In the genomic region with DNA sequence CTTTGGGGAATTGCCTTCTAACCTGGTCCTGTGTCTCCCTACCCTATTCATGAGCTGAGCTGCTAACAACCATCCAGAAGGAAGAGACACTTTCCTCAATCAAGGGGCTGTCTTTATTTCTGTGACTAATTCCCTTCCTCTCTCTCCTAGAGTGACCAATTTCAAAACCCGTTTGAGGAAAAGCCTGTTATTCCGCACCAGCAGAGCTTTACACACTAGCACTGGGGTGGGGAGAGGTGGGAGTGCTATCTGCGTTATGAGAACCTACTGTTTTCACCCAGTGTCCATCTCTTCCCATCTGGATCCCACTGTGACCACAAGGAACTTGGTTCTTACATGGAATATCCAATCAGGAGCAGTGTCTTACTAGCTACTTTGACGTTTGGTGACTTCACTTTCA, we compare ENCODE assay signal across 39 mouse cellular contexts. TPM values are rescaled to one million over a fixed set of nuclear protein-coding genes. Genes with fewer than 3 reads are reported as not detected.
DNase-seq lines count a peak whose midpoint lies in the region; ATAC-seq lines count a peak whose summit lies in the region.
"Had no signal": no experiment of that assay in that cellular context is flagged by ENCODE, and none has a peak within 500 bp of the region (broad histone marks: within the 10 kb centered on the region; RNA-seq: fewer than 3 reads in every experiment).

No protein-coding gene starts in this region.

- no peak overlapping the region for H3K27ac ChIP-seq in midbrain, embryonic 11.5 days (ENCODE audit: low read depth, low read length)
- H3K27ac ChIP-seq in midbrain, embryonic 10.5 days (replicated peaks) = no peak overlapping the region
- H3K27ac ChIP-seq: embryonic facial prominence, embryonic 10.5 days; embryonic facial prominence, embryonic 15.5 days; forebrain, embryonic 15.5 days; gastrocnemius, adult 2 months; heart, adult 2 months; hindbrain, postnatal 0 days; kidney, postnatal 0 days; liver, embryonic 12.5 days; macrophage; neural tube, embryonic 15.5 days had no signal

- no peak for ATAC-seq in midbrain, embryonic 11.5 days (ENCODE audit: low FRiP score)
- 0 out of 2 replicates have a peak, but pooled peaks have one; percentile 34 for ATAC-seq in megakaryocyte progenitor cell, adult 5-6 weeks (replicated peaks; ENCODE audit: poor library complexity)
- no peak for ATAC-seq in erythroblast, adult 5-6 weeks (replicated peaks; ENCODE audit: low FRiP score, poor library complexity, severe bottlenecking)
- ATAC-seq: forebrain, embryonic 15.5 days; hindbrain, postnatal 0 days; intestine, embryonic 16.5 days; liver, embryonic 12.5 days; liver, postnatal 0 days had no signal

- WGBS in midbrain, embryonic 11.5 days = 29% methylated on average over 4 of the region's 4 CpGs
- 38% methylated on average over 4 of the region's 4 CpGs for WGBS in midbrain, embryonic 10.5 days

- H3K4me2 ChIP-seq in midbrain, embryonic 11.5 days = no peak overlapping the region
- H3K4me2 ChIP-seq: embryonic facial prominence, embryonic 15.5 days; forebrain, embryonic 15.5 days; heart, embryonic 12.5 days; liver, embryonic 12.5 days; neural tube, embryonic 15.5 days had no signal

- no peak overlapping the region for H3K4me3 ChIP-seq in midbrain, embryonic 11.5 days (ENCODE audit: low read depth, low read length)
- H3K4me3 ChIP-seq in midbrain, embryonic 10.5 days = no peak overlapping the region
- H3K4me3 ChIP-seq: embryonic facial prominence, embryonic 10.5 days; embryonic facial prominence, embryonic 15.5 days; forebrain, embryonic 15.5 days; gastrocnemius, adult 2 months; heart, adult 2 months; heart, embryonic 12.5 days; liver, embryonic 12.5 days; neural tube, embryonic 15.5 days had no signal

- peak; percentile 7 for DNase-seq in embryo, embryonic 11 days
- DNase-seq in embryo, embryonic 9.5 days (ENCODE audit: extremely low spot score) = no peak
- DNase-seq in midbrain, embryonic 11.5 days (ENCODE audit: low spot score, missing footprints) = peak; percentile 81
- DNase-seq in midbrain, embryonic 10.5 days (ENCODE audit: low spot score) = no peak
- peak; percentile 7 for DNase-seq in splenic B cell, adult 2 months (ENCODE audit: low read depth, low spot score)
- DNase-seq in T-cell, adult 2 months (ENCODE audit: low spot score) = no peak
- DNase-seq: adrenal gland, postnatal 14 days; cerebellum, adult 11 months; cerebellum, adult 9-10 months; cerebellum, postnatal 36 days; gastrocnemius, adult 2 months; gastrocnemius, postnatal 36 days; heart, adult 2 months; heart, postnatal 4 days; kidney, adult 8-10 months; kidney, postnatal 4 days; left cerebral cortex, postnatal 4 days; liver, postnatal 0 days; right cerebral cortex, adult 18-20 months; spleen, adult 18-20 months; thymus, adult 2 months; thymus, postnatal 4 days had no signal

- no peaks in the 10 kb centered on the region for H3K27me3 ChIP-seq in midbrain, embryonic 11.5 days (ENCODE audit: control insufficient read depth, insufficient read depth, low read length)
- peaks cover 8% of the 10 kb centered on the region; the same call in 1 of the 2 replicates for H3K27me3 ChIP-seq in midbrain, embryonic 10.5 days (ENCODE audit: low read depth, poor library complexity, severe bottlenecking)
- H3K27me3 ChIP-seq in splenic B cell, adult 2 months (ENCODE audit: control insufficient read depth, insufficient read depth, low read length, poor library complexity, severe bottlenecking) = no peaks in the 10 kb centered on the region
- H3K27me3 ChIP-seq: embryonic facial prominence, embryonic 15.5 days; forebrain, embryonic 15.5 days; heart, embryonic 12.5 days; liver, embryonic 12.5 days; neural tube, embryonic 15.5 days had no signal

- no peak overlapping the region for H3K9ac ChIP-seq in midbrain, embryonic 11.5 days (ENCODE audit: low read length)
- H3K9ac ChIP-seq: embryonic facial prominence, embryonic 15.5 days; forebrain, embryonic 15.5 days; heart, embryonic 12.5 days; liver, embryonic 12.5 days; liver, postnatal 0 days; neural tube, embryonic 15.5 days had no signal

- H3K4me1 ChIP-seq in midbrain, embryonic 11.5 days (ENCODE audit: control insufficient read depth, insufficient read depth, low read length) = no peaks in the 10 kb centered on the region
- H3K4me1 ChIP-seq in midbrain, embryonic 10.5 days = peaks cover 6% of the 10 kb centered on the region; the same call in 1 of the 2 replicates
- H3K4me1 ChIP-seq: embryonic facial prominence, embryonic 10.5 days; embryonic facial prominence, embryonic 15.5 days; forebrain, embryonic 15.5 days; heart, embryonic 12.5 days; liver, embryonic 12.5 days; neural tube, embryonic 15.5 days had no signal

- no peaks in the 10 kb centered on the region for H3K36me3 ChIP-seq in midbrain, embryonic 11.5 days (ENCODE audit: control insufficient read depth, insufficient read depth, low read length)
- H3K36me3 ChIP-seq in midbrain, embryonic 10.5 days = no peaks in the 10 kb centered on the region
- H3K36me3 ChIP-seq in splenic B cell, adult 2 months (ENCODE audit: control insufficient read depth, insufficient read depth, low read length, poor library complexity, severe bottlenecking) = no peaks in the 10 kb centered on the region
- H3K36me3 ChIP-seq: embryonic facial prominence, embryonic 10.5 days; embryonic facial prominence, embryonic 15.5 days; forebrain, embryonic 15.5 days; heart, embryonic 12.5 days; liver, embryonic 12.5 days; neural tube, embryonic 15.5 days had no signal

- no peaks in the 10 kb centered on the region for H3K9me3 ChIP-seq in midbrain, embryonic 11.5 days (ENCODE audit: control insufficient read depth, low read length)
- no peaks in the 10 kb centered on the region for H3K9me3 ChIP-seq in midbrain, embryonic 10.5 days (replicated peaks)
- H3K9me3 ChIP-seq: embryonic facial prominence, embryonic 10.5 days; embryonic facial prominence, embryonic 15.5 days; forebrain, embryonic 15.5 days; heart, embryonic 12.5 days; liver, embryonic 12.5 days; neural tube, embryonic 15.5 days had no signal

RNA-seq across cellular contexts. Expression of a gene that starts 4.1 kb away (rescaled TPM):
- polyA plus RNA-seq in midbrain, embryonic 11.5 days (2014; fragmentation: Nextera tagmentation; extraction: Ambion mirVana) = not detected in 2 replicates
- not detected in 2 replicates for polyA plus RNA-seq in midbrain, embryonic 10.5 days (2016; fragmentation: Nextera tagmentation; extraction: Ambion mirVana)
- total RNA-seq in megakaryocyte progenitor cell, adult 5-6 weeks (2015) = not detected in 2 replicates
- not detected in 2 replicates for total RNA-seq in megakaryocyte progenitor cell, adult 5-6 weeks (2017)
- total RNA-seq in erythroblast, adult 5-6 weeks (2015; ENCODE audit: low replicate concordance) = not detected in 2 replicates
- total RNA-seq in erythroblast, adult 5-6 weeks (2017; ENCODE audit: low replicate concordance) = not detected in 2 replicates
- total RNA-seq: adrenal gland, postnatal 14 days; gastrocnemius, adult 2 months; gastrocnemius, postnatal 36 days; heart, adult 2 months; heart, postnatal 4 days; hindbrain, postnatal 0 days; layer of hippocampus, adult 8-10 months; layer of hippocampus, postnatal 25 days; left cerebral cortex, postnatal 4 days had no signal
- polyA plus RNA-seq: embryonic facial prominence, embryonic 10.5 days; embryonic facial prominence, embryonic 15.5 days; forebrain, embryonic 15.5 days; heart, adult 2 months; heart, embryonic 12.5 days; heart, postnatal 0 days; hindbrain, postnatal 0 days; intestine, embryonic 16.5 days; kidney, postnatal 0 days; limb, embryonic 14.5 days; liver, embryonic 12.5 days; liver, postnatal 0 days; lung, embryonic 16.5 days; macrophage; neural tube, embryonic 15.5 days; thymus, adult 2 months had no signal

RNA-seq across cellular contexts. Expression of a gene that starts 36.9 kb away (rescaled TPM):
- polyA plus RNA-seq in midbrain, embryonic 11.5 days (2014; fragmentation: Nextera tagmentation; extraction: Ambion mirVana) = not detected in 2 replicates
- not detected in 2 replicates for polyA plus RNA-seq in midbrain, embryonic 10.5 days (2016; fragmentation: Nextera tagmentation; extraction: Ambion mirVana)
- total RNA-seq in megakaryocyte progenitor cell, adult 5-6 weeks (2015) = not detected in 2 replicates
- total RNA-seq in megakaryocyte progenitor cell, adult 5-6 weeks (2017) = not detected in 2 replicates
- not detected in 2 replicates for total RNA-seq in erythroblast, adult 5-6 weeks (2015; ENCODE audit: low replicate concordance)
- not detected in 2 replicates for total RNA-seq in erythroblast, adult 5-6 weeks (2017; ENCODE audit: low replicate concordance)
- total RNA-seq: adrenal gland, postnatal 14 days; gastrocnemius, adult 2 months; gastrocnemius, postnatal 36 days; heart, adult 2 months; heart, postnatal 4 days; hindbrain, postnatal 0 days; layer of hippocampus, adult 8-10 months; layer of hippocampus, postnatal 25 days; left cerebral cortex, postnatal 4 days had no signal
- polyA plus RNA-seq: embryonic facial prominence, embryonic 10.5 days; embryonic facial prominence, embryonic 15.5 days; forebrain, embryonic 15.5 days; heart, adult 2 months; heart, embryonic 12.5 days; heart, postnatal 0 days; hindbrain, postnatal 0 days; intestine, embryonic 16.5 days; kidney, postnatal 0 days; limb, embryonic 14.5 days; liver, embryonic 12.5 days; liver, postnatal 0 days; lung, embryonic 16.5 days; macrophage; neural tube, embryonic 15.5 days had no signal

RNA-seq across cellular contexts. Expression of a gene that starts 54.0 kb away (rescaled TPM):
- polyA plus RNA-seq in midbrain, embryonic 11.5 days (2014; fragmentation: Nextera tagmentation; extraction: Ambion mirVana) = not detected in 2 replicates
- polyA plus RNA-seq in midbrain, embryonic 10.5 days (2016; fragmentation: Nextera tagmentation; extraction: Ambion mirVana) = not detected in 2 replicates
- total RNA-seq in megakaryocyte progenitor cell, adult 5-6 weeks (2015) = not detected in 2 replicates
- total RNA-seq in megakaryocyte progenitor cell, adult 5-6 weeks (2017) = not detected in 2 replicates
- not detected in 2 replicates for total RNA-seq in erythroblast, adult 5-6 weeks (2015; ENCODE audit: low replicate concordance)
- total RNA-seq in erythroblast, adult 5-6 weeks (2017; ENCODE audit: low replicate concordance) = not detected in 2 replicates
- total RNA-seq: adrenal gland, postnatal 14 days; gastrocnemius, adult 2 months; gastrocnemius, postnatal 36 days; heart, adult 2 months; heart, postnatal 4 days; hindbrain, postnatal 0 days; layer of hippocampus, adult 8-10 months; layer of hippocampus, postnatal 25 days; left cerebral cortex, postnatal 4 days had no signal
- polyA plus RNA-seq: embryonic facial prominence, embryonic 10.5 days; embryonic facial prominence, embryonic 15.5 days; forebrain, embryonic 15.5 days; heart, adult 2 months; heart, embryonic 12.5 days; heart, postnatal 0 days; hindbrain, postnatal 0 days; intestine, embryonic 16.5 days; kidney, postnatal 0 days; limb, embryonic 14.5 days; liver, embryonic 12.5 days; liver, postnatal 0 days; lung, embryonic 16.5 days; macrophage; neural tube, embryonic 15.5 days; thymus, adult 2 months had no signal

Comparison
In these comparisons a context has a peak if more than half of its experiments do, and no peak if none do; other contexts are left out.
1. DNase-seq: peak in embryo, embryonic 11 days (single experiment), midbrain, embryonic 11.5 days (single experiment) and splenic B cell, adult 2 months (single experiment); none in embryo, embryonic 9.5 days (single experiment), midbrain, embryonic 10.5 days (single experiment) and T-cell, adult 2 months (single experiment).